Mouse (Mus musculus): ENCODE results near the gene Onecut3. TPM values are rescaled to one million over a fixed set of nuclear protein-coding genes. Genes with fewer than 3 reads are reported as not detected.

The Onecut3 gene
- total RNA-seq, 4 experiments from 2014 or later, result not detected

DNA sequence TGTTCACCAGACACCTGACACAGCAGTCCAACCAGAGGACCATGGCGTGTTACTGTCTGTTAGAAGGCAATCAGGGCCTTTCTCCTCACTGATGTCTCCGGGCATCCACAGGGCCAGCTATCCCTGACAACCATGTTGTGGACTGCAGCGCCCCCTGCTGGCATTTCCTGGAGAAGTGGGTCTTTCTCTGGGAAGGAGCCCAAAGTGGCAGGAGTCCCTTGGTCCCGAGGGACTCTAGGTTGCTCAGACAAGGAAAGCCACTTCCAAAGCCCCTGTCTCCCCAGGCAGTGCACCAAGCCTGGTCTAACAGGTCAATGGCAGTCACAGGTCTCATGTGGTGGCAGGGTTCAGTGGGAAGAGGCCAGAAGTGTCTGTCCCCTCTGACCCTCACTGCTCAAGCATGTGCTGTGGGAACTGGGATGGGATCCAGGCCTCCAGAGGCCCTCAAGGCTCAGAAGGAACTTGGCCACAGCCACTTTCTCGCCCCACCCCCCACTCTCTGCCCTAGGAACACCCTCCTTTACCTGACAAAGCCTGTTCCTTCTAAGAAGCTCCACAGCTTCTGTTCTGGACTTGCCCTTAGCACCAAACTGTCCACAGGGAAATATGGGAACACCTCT is 62.8 kb downstream of the Onecut3 start:
- DNase-seq, result peak; percentile 71

DNA sequence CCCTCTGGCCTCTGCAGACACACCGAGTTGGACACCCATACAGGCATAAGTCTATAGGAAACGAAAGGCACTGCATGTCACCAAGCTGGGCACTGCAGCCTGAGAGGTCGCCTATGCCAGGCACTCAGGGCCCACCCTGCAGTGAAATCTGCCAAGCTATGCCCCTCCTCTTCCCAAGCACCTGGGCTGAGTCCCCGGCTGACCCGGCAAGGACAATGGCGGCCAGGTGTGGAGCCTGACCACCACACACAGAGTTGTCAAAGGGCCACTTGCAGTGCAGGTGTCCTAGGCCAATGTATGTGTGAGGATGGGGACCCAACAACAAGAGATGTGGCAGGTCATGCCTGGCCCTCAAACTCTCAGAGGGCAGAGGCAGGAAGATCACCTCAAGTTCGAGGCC is 64.8 kb downstream of the Onecut3 start:
- no peak for DNase-seq

DNA sequence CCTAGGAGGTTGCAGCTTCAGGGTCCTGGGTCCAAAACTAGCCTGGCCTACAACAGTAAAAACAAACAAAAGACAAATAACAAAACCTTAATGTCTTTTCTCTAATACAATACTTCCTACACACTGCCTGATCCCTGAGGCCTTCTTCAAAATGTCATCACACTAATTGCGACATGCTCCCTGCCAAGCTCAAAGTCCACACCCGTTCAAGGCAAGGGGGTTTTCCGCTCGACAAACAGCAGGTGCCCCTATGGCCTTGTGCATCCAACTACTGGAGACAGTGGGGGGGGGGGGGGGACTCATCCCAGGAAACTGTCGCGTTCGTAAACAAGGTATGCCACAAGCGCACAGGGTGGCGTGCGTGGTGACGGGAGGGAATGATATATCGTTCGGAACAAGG is 66.0 kb downstream of the Onecut3 start:
- DNase-seq, result no peak

DNA sequence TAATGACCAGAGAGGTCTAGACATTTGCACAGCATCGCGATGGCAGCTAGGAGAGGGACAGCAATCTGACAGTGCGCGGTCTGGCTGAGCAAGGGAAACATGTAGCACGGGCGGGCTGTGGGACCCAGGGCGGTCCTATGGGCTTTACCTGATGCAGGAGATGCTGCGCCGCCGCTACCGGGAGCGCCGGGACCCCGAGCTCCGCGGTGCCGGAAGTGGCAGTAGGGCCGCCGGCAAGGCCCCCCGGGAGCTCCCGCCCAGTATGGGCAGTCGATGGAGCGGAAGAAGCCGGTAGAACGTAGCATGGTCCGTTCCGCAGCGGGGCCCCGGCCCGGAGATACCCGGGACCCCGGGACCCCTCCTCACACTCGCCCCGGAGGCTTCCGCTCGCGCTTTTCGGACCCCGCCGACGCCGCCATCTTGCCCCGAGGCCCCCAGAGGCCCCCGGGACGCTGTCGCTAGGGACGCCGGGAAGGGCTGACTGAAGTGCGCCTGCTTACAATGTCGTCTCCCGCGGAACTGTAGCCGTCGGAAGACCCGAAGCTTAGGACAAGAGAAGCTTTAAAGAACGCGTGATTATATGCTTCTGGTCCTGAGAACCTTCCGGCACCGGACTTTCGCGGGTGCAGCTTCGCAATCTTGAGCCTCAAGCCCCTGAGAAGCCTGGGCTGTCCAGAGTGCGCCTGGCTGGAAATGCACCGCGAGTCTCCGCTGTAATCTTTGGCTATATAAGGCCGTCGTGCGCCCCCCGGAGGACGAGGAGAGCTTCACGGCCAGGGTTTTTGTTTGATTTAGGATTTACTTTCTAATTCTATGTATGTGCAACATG is 66.7 kb downstream of the Onecut3 start, which contains the start of gene Rexo1:
Gene Rexo1, minus strand, starts transcription at position 445 of the 829 bp plus-strand sequence.
- DNase-seq, result peak; percentile 87

DNA sequence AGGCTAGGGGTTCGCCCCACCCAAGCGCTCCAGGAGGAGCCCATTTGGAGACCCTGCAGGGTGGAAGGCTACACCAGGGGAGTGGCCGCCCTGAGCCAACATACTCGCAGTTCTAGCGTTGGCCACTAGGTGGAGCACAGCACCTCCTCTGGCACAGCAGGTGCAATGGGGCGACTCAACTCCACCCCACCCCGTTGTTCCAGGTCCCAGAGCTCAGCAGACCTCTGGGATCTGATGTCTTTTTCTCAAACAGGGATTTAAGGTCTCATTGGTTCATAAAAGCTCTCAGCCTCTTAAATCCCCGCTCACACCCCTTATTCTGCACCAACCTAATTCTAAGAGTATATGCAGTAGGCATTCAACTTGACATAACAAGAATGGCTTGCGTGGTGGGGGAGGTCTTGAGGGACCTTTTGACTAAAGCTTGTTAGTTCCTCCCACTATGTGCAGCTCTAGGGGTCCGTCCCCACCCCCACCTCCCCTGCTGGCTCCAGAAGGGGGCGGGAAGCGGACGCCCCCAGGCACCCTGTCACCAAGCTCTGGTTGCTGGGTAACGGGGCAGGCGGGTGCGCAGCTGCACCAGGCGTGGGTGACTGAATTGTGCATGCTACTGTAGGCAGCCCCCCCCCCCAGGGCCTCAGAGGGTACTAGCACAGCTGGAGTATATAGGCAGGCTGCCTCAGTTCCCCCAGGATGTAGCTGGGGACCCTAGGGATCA is 71.9 kb downstream of the Onecut3 start:
- no peak for DNase-seq

Other genes with a start within 250 kb of the Onecut3 start
- gene Ndufs7, start 245.7 kb upstream of the Onecut3 start, total RNA-seq (2022), result 100 to 1,000 TPM; 192 to 257 (median 232) TPM
- gene Gamt, start 233.8 kb upstream of the Onecut3 start, total RNA-seq (2022), result 100 to 1,000 TPM; 238 to 291 (median 243) TPM
- 100 to 1,000 TPM in 2 of 4 experiments, 10 to 100 TPM in 2; 72.3 to 125 (median 90.3) TPM for gene Dazap1, start 233.3 kb upstream of the Onecut3 start, total RNA-seq (2022)
- gene Rps15, start 202.4 kb upstream of the Onecut3 start, total RNA-seq (2022), result 1,000 to 10,000 TPM; 1,106 to 1,181 (median 1,155) TPM
- gene Apc2, start 198.9 kb upstream of the Onecut3 start, total RNA-seq (2022), result 1 to 10 TPM; 1.5 to 6.8 (median 4.3) TPM
- gene 2310011J03Rik, start 174.3 kb upstream of the Onecut3 start, total RNA-seq (2022), result 10 to 100 TPM; 34.7 to 40.0 (median 35.4) TPM
- 1 to 10 TPM; 3.5 to 8.2 (median 5.8) TPM for gene Pcsk4, start 165.3 kb upstream of the Onecut3 start, total RNA-seq (2022)
- 1 to 10 TPM; 5.1 to 6.6 (median 5.9) TPM for gene Reep6, start 164.9 kb upstream of the Onecut3 start, total RNA-seq (2022)
- gene Adamtsl5, start 146.4 kb upstream of the Onecut3 start, total RNA-seq (2022), result 10 to 100 TPM in 2 of 4 experiments, 1 to 10 TPM in 2; 9.2 to 11.1 (median 10.3) TPM
- gene Plk5, start 138.4 kb upstream of the Onecut3 start, total RNA-seq (2022), result 1 to 10 TPM in 1 of 4 experiments, under 1 TPM in 3; 0.21 to 1.3 (median 0.41) TPM
- 10 to 100 TPM; 17.4 to 21.6 (median 20.8) TPM for gene Mex3d, start 107.2 kb upstream of the Onecut3 start, total RNA-seq (2022)
- 100 to 1,000 TPM; 147 to 161 (median 156) TPM for gene Mbd3, start 95.3 kb upstream of the Onecut3 start, total RNA-seq (2022)
- 100 to 1,000 TPM; 515 to 715 (median 604) TPM for gene Uqcr11, start 88.0 kb upstream of the Onecut3 start, total RNA-seq (2022)
- 10 to 100 TPM; 56.7 to 75.7 (median 66.8) TPM for gene Tcf3, start 61.2 kb upstream of the Onecut3 start, total RNA-seq (2022)
- gene Atp8b3, start 44.3 kb downstream of the Onecut3 start, total RNA-seq (2022), result 1 to 10 TPM; 1.2 to 3.0 (median 1.9) TPM
- gene Rexo1, start 66.7 kb downstream of the Onecut3 start, total RNA-seq (2022), result 10 to 100 TPM; 54.2 to 60.1 (median 57.0) TPM
- 10 to 100 TPM; 12.7 to 15.4 (median 14.6) TPM for gene Klf16, start 82.5 kb downstream of the Onecut3 start, total RNA-seq (2022)
- gene Abhd17a, start 95.5 kb downstream of the Onecut3 start, total RNA-seq (2022), result 100 to 1,000 TPM in 1 of 4 experiments, 10 to 100 TPM in 3; 97.0 to 101 (median 97.8) TPM
- gene Scamp4, start 108.0 kb downstream of the Onecut3 start, total RNA-seq (2022), result 10 to 100 TPM; 58.7 to 79.9 (median 70.3) TPM
- gene Adat3, start 108.0 kb downstream of the Onecut3 start, total RNA-seq (2022), result 1 to 10 TPM; 1.8 to 4.7 (median 2.9) TPM
- 1 to 10 TPM; 1.0 to 4.8 (median 3.5) TPM for gene Gm49322, start 111.2 kb downstream of the Onecut3 start, total RNA-seq (2022)
- 100 to 1,000 TPM; 157 to 173 (median 165) TPM for gene Csnk1g2, start 128.0 kb downstream of the Onecut3 start, total RNA-seq (2022)
- gene Btbd2, start 162.2 kb downstream of the Onecut3 start, total RNA-seq (2022), result 10 to 100 TPM; 63.4 to 94.6 (median 79.1) TPM
- gene Mknk2, start 183.3 kb downstream of the Onecut3 start, total RNA-seq (2022), result 100 to 1,000 TPM; 106 to 157 (median 123) TPM
- 10 to 100 TPM; 16.2 to 33.5 (median 25.7) TPM for gene Mob3a, start 207.1 kb downstream of the Onecut3 start, total RNA-seq (2022)
- 10 to 100 TPM; 19.3 to 46.2 (median 33.3) TPM for gene Izumo4, start 207.3 kb downstream of the Onecut3 start, total RNA-seq (2022)
- gene Ap3d1, start 247.4 kb downstream of the Onecut3 start, total RNA-seq (2022), result 100 to 1,000 TPM in 2 of 4 experiments, 10 to 100 TPM in 2; 91.8 to 136 (median 113) TPM

All from adrenal gland, adult 8-10 months (tissue).